Mouse (Mus musculus): ENCODE measurements at regions not wholly inside any gene's neighbourhood (a gene's known extent, or its start where the extent isn't known, plus 50 kb on each side); places are given as distances from the start of the nearest gene placed in this dataset. TPM values are rescaled to one million over a fixed set of nuclear protein-coding genes. Genes with fewer than 3 reads are reported as not detected.

DNA sequence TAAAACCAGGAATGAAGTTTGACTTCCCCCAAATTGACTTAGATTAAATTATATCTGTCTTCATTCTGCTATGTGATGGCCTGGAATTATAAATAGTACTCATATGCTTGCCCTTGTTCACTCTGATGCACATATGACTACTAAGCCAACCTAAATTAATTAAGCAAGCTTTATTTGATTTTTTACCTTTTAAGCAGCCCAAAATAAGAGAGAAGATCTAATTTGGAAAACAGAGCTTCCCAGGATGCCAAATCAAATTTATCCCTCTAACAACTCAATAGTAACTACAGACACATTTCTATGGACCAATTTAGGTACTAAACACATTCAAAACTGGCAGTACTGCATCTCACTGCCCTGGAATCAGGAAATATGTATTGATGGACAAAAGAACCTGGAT is 342.1 kb upstream of the Slc8a1 start:
- H3K4me2 ChIP-seq (replicated peaks; ENCODE audit: low read depth, low read length) = no peak overlapping the region
- H3K27me3 ChIP-seq (replicated peaks; ENCODE audit: insufficient read depth, low read length) = no peaks in the 10 kb centered on the region
- H3K4me1 ChIP-seq (ENCODE audit: insufficient read depth, low read depth, low read length) = no peaks in the 10 kb centered on the region
- no peak overlapping the region for H3K27ac ChIP-seq (ENCODE audit: low read length)
- no peak overlapping the region for H3K4me3 ChIP-seq (ENCODE audit: low read depth, low read length)
- no peaks in the 10 kb centered on the region for H3K9me3 ChIP-seq (ENCODE audit: low read length)
- H3K9ac ChIP-seq (replicated peaks; ENCODE audit: low read depth) = no peak overlapping the region
- TF ChIP-seq EP300 (IDR thresholded peaks at IDR 0.05) (no peak), CTCF (IDR thresholded peaks at IDR 0.05) (no peak)
- DNase-seq (ENCODE audit: low spot score) = no peak
- H3K36me3 ChIP-seq (ENCODE audit: insufficient read depth, low read length) = no peaks in the 10 kb centered on the region
- ATAC-seq = no peak

Small RNAs in the stretch of these regions (microRNA-seq; reads per million reads assigned to microRNA genes)
- not detected for gene Gm23400
- not detected for gene Gm27359

Data from lung, postnatal 0 days (tissue).